Mouse (Mus musculus): ENCODE data around the gene Rtel1. TPM values are rescaled to one million over a fixed set of nuclear protein-coding genes. Genes with fewer than 3 reads are reported as not detected.

Rtel1 gene
- polyA plus RNA-seq, 3 experiments from 2014 or later: 31.4 to 34.5 (median 32.2) TPM

GRCm38 (mm10) chr2:181332542-181332941 lies 13.0 kb downstream of the Rtel1 start:
- no peak for ATAC-seq

GRCm38 (mm10) chr2:181334023-181334422 lies 14.5 kb downstream of the Rtel1 start:
- ATAC-seq: peak; percentile 98

- no peak for ATAC-seq
Observed at GRCm38 (mm10) chr2:181340426-181340825, 20.9 kb downstream of the Rtel1 start.

GRCm38 (mm10) chr2:181342766-181343165 lies 23.2 kb downstream of the Rtel1 start:
- ATAC-seq: no peak

- ATAC-seq: no peak
Observed at GRCm38 (mm10) chr2:181356780-181357179, 37.2 kb downstream of the Rtel1 start.

- ATAC-seq: no peak
Observed at GRCm38 (mm10) chr2:181363946-181364345, 44.4 kb downstream of the Rtel1 start.

GRCm38 (mm10) chr2:181364487-181364859 lies 44.9 kb downstream of the Rtel1 start:
- ATAC-seq: peak; percentile 15

GRCm38 (mm10) chr2:181364860-181365596 lies 45.5 kb downstream of the Rtel1 start, which contains the start of the genes Zgpat and Arfrp1:
Gene Zgpat (plus strand): TSS chr2:181364928.
Gene Arfrp1 (minus strand): TSS chr2:181365404.
- ATAC-seq: peak; percentile 82

GRCm38 (mm10) chr2:181365655-181366075 lies 46.1 kb downstream of the Rtel1 start:
- ATAC-seq: peak; percentile 27

- ATAC-seq: no peak
Observed at GRCm38 (mm10) chr2:181370001-181370400, 50.5 kb downstream of the Rtel1 start.

- peak; percentile 55 for ATAC-seq
Observed at GRCm38 (mm10) chr2:181375787-181376186, 56.2 kb downstream of the Rtel1 start.

GRCm38 (mm10) chr2:181377230-181377629 lies 57.7 kb downstream of the Rtel1 start:
- peak; percentile 68 for ATAC-seq

- ATAC-seq: no peak
Observed at GRCm38 (mm10) chr2:181378701-181379100, 59.2 kb downstream of the Rtel1 start.

GRCm38 (mm10) chr2:181379778-181380177 lies 60.2 kb downstream of the Rtel1 start, which contains the start of gene Lime1:
Gene Lime1 (plus strand): TSS chr2:181380078.
- no peak for ATAC-seq

- no peak for ATAC-seq
Observed at GRCm38 (mm10) chr2:181380251-181380650, 60.7 kb downstream of the Rtel1 start.

- peak; percentile 85 for ATAC-seq
Observed at GRCm38 (mm10) chr2:181381107-181381506, 61.6 kb downstream of the Rtel1 start.

- peak; percentile 46 for ATAC-seq
Observed at GRCm38 (mm10) chr2:181381631-181382306, 62.2 kb downstream of the Rtel1 start.

GRCm38 (mm10) chr2:181384463-181384862 lies 64.9 kb downstream of the Rtel1 start:
- ATAC-seq: no peak

GRCm38 (mm10) chr2:181384919-181385391 lies 65.4 kb downstream of the Rtel1 start:
- ATAC-seq: no peak

GRCm38 (mm10) chr2:181385885-181386284 lies 66.3 kb downstream of the Rtel1 start:
- no peak for ATAC-seq

- no peak for ATAC-seq
Observed at GRCm38 (mm10) chr2:181386663-181387210, 67.2 kb downstream of the Rtel1 start.

- no peak for ATAC-seq
Observed at GRCm38 (mm10) chr2:181390136-181390870, 70.8 kb downstream of the Rtel1 start.

- no peak for ATAC-seq
Observed at GRCm38 (mm10) chr2:181391022-181391421, 71.5 kb downstream of the Rtel1 start.

Data from inflammation-experienced regulatory T-cells, adult 6 months (primary cell).